Mouse (Mus musculus) CH12F3 (cell line): ENCODE results near the gene Csrp3.

Experiments
- in situ Hi-C: fragments of 300-500 bp; cut with MboI; formaldehyde crosslinking; loops from 2 replicates; pipeline ENCODE4 v1.14.3; 2020; ENCODE audit warnings: low sequenced_read_pairs

Gene Csrp3

DNA sequence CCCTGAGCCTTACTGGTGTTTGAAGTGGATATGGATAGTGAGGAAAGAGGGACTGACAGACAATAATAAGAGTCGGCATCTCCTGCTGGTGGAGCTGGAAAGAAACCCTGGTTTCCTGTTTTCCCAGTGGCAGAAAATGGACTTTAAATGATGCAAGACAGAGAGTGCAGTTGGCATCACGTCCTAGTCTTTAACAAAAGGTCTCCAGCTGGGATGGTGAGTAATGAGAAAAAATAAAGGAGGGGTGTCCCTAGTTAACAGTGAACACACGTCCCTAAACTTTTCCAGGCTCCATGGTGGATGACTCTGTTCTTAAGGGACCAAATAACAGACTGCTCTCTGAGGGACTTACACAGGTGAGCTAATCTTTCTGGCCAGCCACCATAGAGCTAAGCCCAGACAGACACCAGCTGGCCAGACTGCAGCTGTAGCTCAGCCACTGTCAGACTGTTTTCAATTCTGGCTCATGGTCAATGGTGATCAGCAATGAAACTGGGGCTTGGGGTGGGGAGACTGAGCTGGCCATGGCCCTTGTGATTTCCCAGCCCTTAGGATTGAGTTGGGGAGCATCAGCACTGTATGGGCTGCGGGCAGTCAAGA, 13.4 kb downstream of the Csrp3 start:
- in situ Hi-C loops, result no loop called here

DNA sequence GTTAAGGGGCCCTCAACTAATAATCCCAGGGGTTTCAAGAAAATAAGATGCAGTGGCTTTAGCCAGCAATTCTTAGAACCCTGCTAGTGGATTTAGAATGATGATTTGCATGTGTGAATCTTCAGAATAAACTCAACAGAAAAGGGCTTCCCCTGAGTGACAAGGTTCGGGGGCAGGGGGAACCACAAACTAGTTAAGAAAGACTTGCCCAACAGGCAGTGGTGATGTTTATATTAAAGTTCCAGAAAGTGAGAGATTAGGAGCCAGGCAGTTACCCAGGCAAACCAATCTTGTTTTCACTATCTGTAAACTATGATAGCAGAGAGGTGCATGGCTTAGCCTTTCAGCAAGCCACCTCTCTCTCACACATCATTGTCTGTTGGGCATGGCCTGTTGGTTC, 15.1 kb downstream of the Csrp3 start:
- in situ Hi-C loops, result no loop called here

DNA sequence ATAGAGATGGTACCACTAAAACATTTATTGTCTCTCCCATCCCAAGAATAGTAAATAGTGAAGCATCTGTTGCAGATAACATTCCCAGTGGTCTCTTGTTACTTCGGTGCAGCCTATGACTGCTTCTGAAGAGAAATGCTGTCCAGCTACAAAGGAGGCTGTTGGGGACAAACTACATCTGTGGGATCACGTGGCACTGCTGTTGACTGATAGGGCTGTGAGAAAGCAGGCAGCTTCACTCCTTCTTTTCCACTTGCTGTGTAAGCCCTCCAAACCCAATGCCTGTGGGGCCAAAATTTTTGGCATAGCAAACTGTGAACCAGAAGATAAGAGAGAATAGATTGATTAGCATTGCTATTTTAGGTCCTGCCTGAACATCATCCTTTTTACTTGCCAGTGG, 17.4 kb downstream of the Csrp3 start:
- in situ Hi-C loops, result no loop called here

DNA sequence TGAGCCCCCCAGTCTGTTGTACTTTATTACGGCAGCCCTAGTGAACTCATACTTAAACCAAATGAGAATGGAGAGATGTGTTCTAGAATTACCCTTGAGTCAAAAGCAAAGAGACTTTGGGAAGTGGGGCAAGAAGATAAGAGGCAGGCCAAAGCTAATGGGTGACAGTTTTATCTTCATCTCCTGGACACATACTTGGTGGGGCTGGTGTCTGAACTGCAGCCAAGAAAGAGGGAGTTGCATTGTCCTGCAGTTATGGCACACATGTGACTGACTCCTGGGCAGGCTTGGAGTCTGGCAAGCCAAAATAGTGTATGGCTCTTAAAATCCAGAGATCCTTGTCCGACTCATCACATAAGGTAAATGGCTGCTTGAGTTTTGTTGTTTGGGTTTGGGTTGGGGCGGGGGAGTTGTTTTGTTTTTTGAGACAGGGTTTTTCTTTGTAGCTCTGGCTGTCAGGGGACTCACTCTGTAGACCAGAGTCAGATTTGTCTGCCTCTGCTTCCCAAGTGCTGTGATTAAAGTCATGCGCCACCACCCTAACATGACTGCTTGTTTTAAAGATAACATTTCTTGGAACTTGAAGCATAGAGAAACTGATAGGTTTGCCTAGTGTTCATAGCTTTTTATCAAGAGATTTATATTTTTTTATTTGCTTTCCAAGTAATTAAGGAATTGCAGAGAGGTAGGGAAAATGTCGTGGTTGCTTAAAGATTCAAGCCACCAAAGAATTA, 18.5 kb downstream of the Csrp3 start:
- in situ Hi-C loops, result no loop called here

- in situ Hi-C loops, result no loop called here
These were observed 22.7 kb downstream of the Csrp3 start for GRCm38 (mm10) chr7:48825170-48825569.

DNA sequence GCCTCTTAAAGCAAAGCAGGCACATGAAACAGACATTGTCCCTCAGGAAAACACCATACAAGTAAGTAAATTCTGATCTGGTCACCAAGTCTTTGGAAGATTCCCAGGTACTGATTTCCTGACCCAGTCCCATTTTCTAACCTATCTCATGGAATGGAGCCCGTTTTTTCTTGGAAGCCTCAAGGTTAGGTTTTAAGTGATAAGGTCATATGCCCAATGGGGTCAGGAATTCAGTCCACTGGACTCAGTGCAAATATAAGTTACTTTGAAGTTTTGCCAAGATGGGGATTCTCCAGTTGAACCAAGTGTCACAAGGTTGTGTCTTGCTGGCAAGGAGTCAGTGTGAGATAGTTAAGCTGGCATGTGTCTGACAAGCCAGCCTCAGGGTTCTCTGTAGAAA, 23.2 kb downstream of the Csrp3 start:
- in situ Hi-C loops, result no loop called here

DNA sequence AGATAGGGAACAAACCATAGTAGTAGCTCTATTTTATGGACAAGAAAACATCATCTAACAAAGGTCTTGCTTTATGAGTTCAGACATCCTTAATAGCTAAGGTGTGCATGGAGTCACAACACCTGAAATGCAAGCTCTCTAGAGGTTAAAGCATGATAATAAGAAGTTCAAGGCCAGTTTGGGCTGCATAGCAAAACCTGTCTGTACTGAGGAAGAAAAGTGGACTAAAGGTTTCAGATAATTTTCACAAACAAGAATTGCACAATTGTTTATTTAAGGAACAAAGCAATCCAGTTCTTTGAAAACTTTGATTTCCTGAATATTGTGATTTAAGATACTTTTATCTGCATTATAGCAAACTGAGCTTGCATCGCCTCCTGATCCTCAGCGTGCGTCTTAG, 24.2 kb downstream of the Csrp3 start:
- in situ Hi-C loops, result no loop called here

GRCm38 (mm10) chr7:48821654-48822053, 26.2 kb downstream of the Csrp3 start:
- in situ Hi-C loops, result no loop called here

DNA sequence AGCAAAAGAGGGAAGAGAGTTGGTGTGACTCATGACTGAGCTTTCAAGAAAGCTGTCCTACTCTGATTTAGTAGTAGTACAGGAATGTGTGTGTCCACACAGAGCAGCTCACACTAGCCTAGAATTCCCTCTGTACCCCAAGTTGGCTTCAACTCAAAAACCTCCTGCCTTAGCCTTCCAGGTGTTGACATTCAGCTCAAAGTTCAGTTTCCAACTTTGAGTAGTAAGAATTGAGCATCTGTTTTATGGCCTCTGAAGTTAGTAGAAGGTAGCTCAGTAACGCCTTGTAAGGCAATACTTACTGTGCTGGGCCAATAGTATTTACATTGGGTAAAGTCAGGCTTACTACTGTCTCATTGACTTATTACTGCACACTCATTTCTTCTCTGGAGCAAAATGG, 34.2 kb downstream of the Csrp3 start:
- in situ Hi-C loops, result no loop called here

DNA sequence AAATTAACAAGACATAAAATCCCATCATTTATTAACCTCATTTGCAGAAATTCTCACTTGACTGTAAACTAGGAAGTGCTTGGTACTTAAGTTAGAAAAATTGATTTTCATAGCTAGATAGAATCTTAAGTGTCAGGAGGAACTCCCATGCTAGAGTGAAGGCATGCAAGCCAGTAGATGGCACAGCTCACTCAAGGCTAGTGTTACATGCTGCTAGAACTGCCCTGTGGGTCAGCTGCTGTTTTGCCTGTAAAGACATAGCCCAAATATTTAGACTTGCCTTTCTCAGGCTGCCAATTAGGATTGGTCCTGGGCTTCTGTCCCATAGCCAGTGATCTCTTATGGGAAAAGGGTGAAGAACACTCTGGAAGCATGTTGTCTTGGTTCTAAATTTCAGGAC, 35.5 kb downstream of the Csrp3 start:
- in situ Hi-C loops, result no loop called here

- in situ Hi-C loops, result no loop called here
These were observed 37.2 kb downstream of the Csrp3 start for GRCm38 (mm10) chr7:48810652-48811051.

DNA sequence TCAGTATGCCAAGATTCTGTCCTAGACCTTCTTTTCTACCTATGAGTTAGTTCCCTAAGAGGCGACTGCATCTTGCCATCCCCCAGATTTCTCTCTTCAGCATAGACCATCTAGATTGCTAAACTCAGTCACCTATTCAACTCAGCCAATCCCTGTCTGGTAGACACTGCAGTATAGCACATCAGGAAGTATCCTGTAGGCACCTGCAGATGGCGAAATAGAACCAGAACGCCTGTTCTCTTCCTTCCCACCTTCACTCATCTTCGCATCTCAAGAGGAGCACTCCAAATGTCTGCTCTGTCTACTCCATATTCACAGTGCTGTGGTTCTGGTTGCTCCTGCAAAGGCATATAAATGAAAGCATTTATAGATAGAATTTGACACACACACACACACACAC, 41.2 kb downstream of the Csrp3 start:
- in situ Hi-C loops, result no loop called here

- in situ Hi-C loops, result no loop called here
These were observed 44.5 kb downstream of the Csrp3 start for GRCm38 (mm10) chr7:48803381-48803780.

DNA sequence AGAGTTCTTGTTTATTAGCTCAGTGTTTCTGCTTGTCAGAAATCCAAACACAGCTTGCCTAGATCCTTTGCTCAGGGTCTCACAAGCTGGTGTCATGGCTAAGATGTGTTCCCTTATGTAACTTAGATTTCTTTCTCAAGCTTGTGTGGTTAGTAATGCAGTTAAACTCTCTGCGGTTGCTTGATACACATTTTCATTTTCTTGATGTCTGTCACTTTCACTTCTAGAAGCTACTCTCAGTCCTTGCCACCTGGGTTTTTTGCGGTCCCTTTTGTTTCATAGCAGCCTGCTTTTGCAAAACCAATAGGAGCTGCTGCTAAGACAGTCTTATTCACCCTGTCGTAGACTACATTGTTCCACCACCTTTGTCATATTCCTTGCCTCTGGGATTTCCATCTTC, 52.7 kb downstream of the Csrp3 start:
- in situ Hi-C loops, result no loop called here

GRCm38 (mm10) chr7:48791412-48791811, 56.4 kb downstream of the Csrp3 start:
- in situ Hi-C loops, result no loop called here

DNA sequence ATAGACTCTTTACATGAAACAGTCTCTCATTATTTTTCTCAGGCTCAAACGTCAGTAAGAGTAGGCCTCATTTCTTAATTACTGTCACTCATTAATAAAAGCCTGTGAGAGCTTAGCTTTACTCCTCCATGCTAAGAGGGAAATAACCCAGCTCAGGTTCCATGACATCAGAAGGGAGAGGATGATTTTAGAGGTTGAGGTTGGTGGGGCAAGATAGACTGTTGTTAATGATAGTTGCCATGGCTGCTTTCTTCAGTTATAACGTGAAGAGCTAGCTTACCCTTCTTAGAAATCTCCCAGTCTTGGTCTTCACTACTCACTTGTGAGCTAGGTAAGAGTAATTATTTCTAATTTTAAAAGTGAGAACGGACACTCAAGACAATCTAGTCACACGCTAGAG, 57.7 kb downstream of the Csrp3 start:
- in situ Hi-C loops, result no loop called here

DNA sequence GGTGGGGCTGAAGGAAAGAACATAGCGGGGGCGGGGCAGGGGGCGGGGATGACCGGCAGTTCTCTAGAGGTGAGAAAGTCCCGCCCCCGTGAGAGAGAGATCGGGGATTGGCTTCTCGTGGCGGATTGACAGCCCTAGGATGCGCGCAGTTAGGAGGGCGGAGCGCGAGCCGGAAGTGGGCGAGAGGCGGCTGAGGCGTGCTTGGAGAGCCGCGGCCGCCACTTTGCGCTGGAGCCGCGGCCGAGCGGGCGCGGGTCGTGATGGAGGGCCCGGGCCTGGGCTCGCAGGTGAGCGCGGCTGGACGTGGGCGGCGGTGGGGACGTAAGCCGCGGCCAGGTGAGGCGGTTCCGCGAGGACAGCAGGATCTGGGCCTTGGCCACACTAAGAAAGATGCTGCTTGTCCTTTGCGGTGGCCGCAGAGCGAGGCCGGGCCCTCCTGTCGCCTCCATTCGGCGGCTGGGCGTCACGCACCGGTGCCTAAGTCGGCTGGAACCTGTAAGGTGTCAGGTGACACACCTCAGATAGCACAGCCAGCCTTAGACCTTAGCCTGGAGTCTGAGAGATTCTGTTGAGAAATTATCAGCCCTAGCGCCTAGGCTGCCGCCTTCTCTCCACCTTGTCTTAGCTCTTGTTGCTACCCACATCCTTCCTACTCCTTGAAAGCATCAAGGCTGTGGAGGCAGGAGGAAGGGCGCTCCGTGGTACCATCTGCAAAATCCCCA, 58.8 kb downstream of the Csrp3 start, which contains the start of gene Zdhhc13:
TSS of gene Zdhhc13 (plus strand) at position 153 of the 722 bp plus-strand sequence.
- in situ Hi-C loops, result no loop called here

- in situ Hi-C loops, result no loop called here
These were observed 59.5 kb downstream of the Csrp3 start for GRCm38 (mm10) chr7:48788348-48788747.

DNA sequence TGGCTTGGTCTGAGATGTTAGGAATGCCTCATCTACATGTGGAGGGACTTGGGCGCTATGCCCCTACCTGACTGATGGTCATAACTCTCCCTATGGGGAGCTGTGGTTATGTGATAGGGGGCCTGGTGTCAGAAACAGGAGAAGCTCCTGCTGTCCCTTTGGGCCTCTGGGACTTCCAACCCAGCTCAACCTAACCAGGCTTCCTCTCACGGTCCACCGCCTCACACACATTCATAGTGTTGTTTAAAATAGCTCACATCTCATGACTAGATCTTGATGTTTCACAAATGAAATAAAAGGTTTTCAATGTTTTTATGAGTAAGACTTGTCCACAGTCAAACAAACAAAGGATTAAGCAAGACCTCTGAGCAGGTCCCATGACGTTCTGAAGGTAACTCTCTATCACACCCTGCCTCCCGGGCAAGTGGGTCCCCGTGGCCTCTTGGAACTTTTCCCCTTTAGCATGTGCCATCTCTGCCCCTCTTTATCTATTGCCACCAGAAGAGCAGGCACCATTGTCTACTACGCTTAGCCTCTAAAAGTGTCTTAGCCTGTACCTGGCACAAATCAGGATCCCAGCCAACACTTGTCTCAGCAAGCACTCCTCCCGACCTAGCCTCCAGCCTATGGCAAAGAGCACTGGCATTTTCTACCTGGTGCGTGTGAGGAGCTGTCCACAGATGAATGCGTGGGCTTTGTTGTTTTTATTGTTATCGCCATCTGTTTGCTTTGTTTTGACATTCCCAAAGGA, 62.9 kb downstream of the Csrp3 start:
- in situ Hi-C loops, result no loop called here

- in situ Hi-C loops, result no loop called here
These were observed 65.4 kb downstream of the Csrp3 start for GRCm38 (mm10) chr7:48782432-48782831.
